Mouse (Mus musculus) kidney, adult 2 months (tissue): ENCODE data around the gene Pgbd5.

ENCODE experiments used
- CTCF ChIP-seq: fragments of 200-500 bp; conservative IDR thresholded peaks from 2 replicates; pipeline ENCODE4 v1.5.1; 2011; ENCODE audit warnings: low read depth, mild to moderate bottlenecking, control low read depth, low read length, moderate library complexity, mixed read lengths; ENCODE audit not compliant: insufficient read depth, insufficient read length
- POLR2A ChIP-seq: fragments of 200-500 bp; IDR thresholded peaks from one replicate; pipeline ENCODE4 v1.6.1; 2011; ENCODE audit warnings: low read depth, low read length, control low read depth

DNA sequence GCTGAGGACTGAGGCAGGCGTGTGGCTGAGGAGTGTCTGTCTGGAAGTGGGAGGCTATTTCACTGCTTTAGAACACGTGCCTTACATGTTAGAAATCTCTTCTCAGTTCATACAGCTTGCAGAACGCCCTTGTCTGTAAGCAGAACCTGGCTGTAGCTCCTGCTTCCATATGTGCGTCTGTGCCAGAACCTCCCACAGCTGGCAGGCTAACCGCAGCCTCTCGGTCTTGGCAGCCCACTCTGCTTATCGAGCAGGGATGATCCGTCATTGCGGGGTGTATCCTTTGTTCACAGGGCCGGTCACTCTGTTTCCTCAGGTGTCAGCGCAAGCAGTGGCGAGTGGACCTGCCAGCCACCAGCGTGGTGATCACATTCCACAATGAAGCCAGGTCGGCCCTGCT is 116.1 kb downstream of the Pgbd5 start:
- no peak for TF ChIP-seq POLR2A
- no peak for TF ChIP-seq CTCF
